ENCODE assay signal across 17 mouse cellular contexts in genomic region chr1:105563821-105564220, GRCm38 (mm10).
DNase-seq lines count a peak whose midpoint lies in the region; TF ChIP-seq lines count a peak whose summit lies in the region.
"Had no signal": no experiment of that assay in that cellular context is flagged by ENCODE, and none has a peak within 500 bp of the region (broad histone marks: within the 10 kb centered on the region; RNA-seq: fewer than 3 reads in every experiment).

No protein-coding gene starts in this region.

- H3K36me3 ChIP-seq in kidney, adult 2 months (ENCODE audit: control insufficient read depth, insufficient read depth, low read length) = no peaks in the 10 kb centered on the region

- WGBS in kidney, adult 2 months = 97% methylated on average over 2 of the region's 2 CpGs
- 97% methylated on average over 2 of the region's 2 CpGs for WGBS in cerebellum, adult 2 months

- H3K27ac ChIP-seq in kidney, adult 2 months (ENCODE audit: insufficient read depth, low read depth, low read length) = no peak overlapping the region
- H3K27ac ChIP-seq in cerebellum, adult 2 months (ENCODE audit: insufficient read depth, low read length) = no peak overlapping the region
- H3K27ac ChIP-seq: heart, embryonic 15.5 days; hindbrain, embryonic 10.5 days; lung, embryonic 15.5 days; neural tube, embryonic 12.5 days; stomach, embryonic 15.5 days had no signal

- TF ChIP-seq CTCF in kidney, adult 2 months (conservative IDR thresholded peaks at IDR 0.05; ENCODE audit: insufficient read depth, insufficient read length, low read depth, low read length) = 0 out of 2 replicates have a peak, but pooled peaks have one; percentile 10
- no peak for TF ChIP-seq CTCF in cerebellum, adult 2 months (IDR thresholded peaks at IDR 0.05; ENCODE audit: borderline replicate concordance, insufficient read depth, low read depth, low read length)

- no peak overlapping the region for H3K4me3 ChIP-seq in kidney, adult 2 months (ENCODE audit: insufficient read depth, low read depth, low read length)
- no peak overlapping the region for H3K4me3 ChIP-seq in cerebellum, adult 2 months (replicated peaks; ENCODE audit: insufficient read depth, low read depth, low read length)
- H3K4me3 ChIP-seq: erythroblast, embryonic 14.5 days; heart, embryonic 15.5 days; hindbrain, embryonic 10.5 days; lung, embryonic 15.5 days; neural tube, embryonic 12.5 days; stomach, embryonic 15.5 days had no signal

- no peak for DNase-seq in kidney, adult 2 months
- no peak for DNase-seq in kidney, adult 18-20 months
- DNase-seq in 3T3-L1 (ENCODE audit: low read depth, low spot score) (peak; percentile 31), ES-CJ7 (ENCODE audit: low read depth, low spot score) (peak; percentile 34)
- DNase-seq in induced T-regulatory cell, adult 2 months (ENCODE audit: low read depth) = peak; percentile 18
- DNase-seq in urinary bladder, postnatal 14 days (ENCODE audit: low spot score) = no peak
- DNase-seq in thymus, postnatal 10 days (ENCODE audit: low spot score in 2 of 2) = no peak
- DNase-seq in cerebellum, adult 2 months = no peak
- DNase-seq: cerebellum, postnatal 25 days; forebrain, postnatal 0 days; kidney, postnatal 10 days had no signal

- no peaks in the 10 kb centered on the region for H3K27me3 ChIP-seq in kidney, adult 2 months (replicated peaks; ENCODE audit: control insufficient read depth, insufficient read depth, low read length)
- H3K27me3 ChIP-seq in cerebellum, adult 2 months (ENCODE audit: control insufficient read depth, insufficient read depth, low read length) = no peaks in the 10 kb centered on the region
- H3K27me3 ChIP-seq: heart, embryonic 15.5 days; lung, embryonic 15.5 days; neural tube, embryonic 12.5 days; stomach, embryonic 15.5 days had no signal

- no peaks in the 10 kb centered on the region for H3K4me1 ChIP-seq in kidney, adult 2 months (ENCODE audit: control insufficient read depth, insufficient read depth, low read length)
- no peaks in the 10 kb centered on the region for H3K4me1 ChIP-seq in cerebellum, adult 2 months (ENCODE audit: control insufficient read depth, insufficient read depth, low read length)
- H3K4me1 ChIP-seq: heart, embryonic 15.5 days; hindbrain, embryonic 10.5 days; lung, embryonic 15.5 days; neural tube, embryonic 12.5 days; stomach, embryonic 15.5 days had no signal

- no peak for TF ChIP-seq POLR2A in kidney, adult 2 months (IDR thresholded peaks at IDR 0.05; ENCODE audit: low read depth, low read length)
- TF ChIP-seq POLR2A in cerebellum, adult 2 months (IDR thresholded peaks at IDR 0.05; ENCODE audit: borderline replicate concordance, insufficient read depth, low read length) = no peak

Comparison
In these comparisons a context has a peak if more than half of its experiments do, and no peak if none do; other contexts are left out.
1. DNase-seq: peak in 3T3-L1 (single experiment), ES-CJ7 (single experiment) and induced T-regulatory cell, adult 2 months (single experiment); none in kidney, adult 2 months (single experiment), kidney, adult 18-20 months (single experiment), urinary bladder, postnatal 14 days (single experiment), thymus, postnatal 10 days (0 of 2) and cerebellum, adult 2 months (0 of 2).